Mouse (Mus musculus): ENCODE data around the gene Pth.

Gene Pth

DNA sequence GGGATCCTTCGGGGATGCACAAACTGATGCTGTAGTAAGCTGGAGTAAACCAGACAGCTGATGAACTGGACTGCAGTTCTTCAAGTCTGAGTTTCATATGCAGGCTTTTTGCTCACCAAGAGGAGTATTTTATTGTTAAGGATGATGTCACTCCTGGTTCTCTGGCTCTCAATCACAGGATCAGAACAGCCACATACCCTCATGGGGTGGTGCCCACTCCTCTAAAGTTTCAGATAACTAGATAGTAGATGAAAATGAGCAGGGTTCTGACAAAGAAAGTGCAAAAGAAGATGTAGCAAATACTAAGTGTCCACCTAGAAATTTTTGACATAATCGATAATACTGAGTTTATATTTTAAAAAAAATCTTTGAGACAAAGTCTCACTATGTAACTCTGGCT lies at the start of gene Pth:
Gene Pth, minus strand, starts transcription at position 101 of the 400 bp plus-strand sequence.
- DNase-seq = no peak

DNA sequence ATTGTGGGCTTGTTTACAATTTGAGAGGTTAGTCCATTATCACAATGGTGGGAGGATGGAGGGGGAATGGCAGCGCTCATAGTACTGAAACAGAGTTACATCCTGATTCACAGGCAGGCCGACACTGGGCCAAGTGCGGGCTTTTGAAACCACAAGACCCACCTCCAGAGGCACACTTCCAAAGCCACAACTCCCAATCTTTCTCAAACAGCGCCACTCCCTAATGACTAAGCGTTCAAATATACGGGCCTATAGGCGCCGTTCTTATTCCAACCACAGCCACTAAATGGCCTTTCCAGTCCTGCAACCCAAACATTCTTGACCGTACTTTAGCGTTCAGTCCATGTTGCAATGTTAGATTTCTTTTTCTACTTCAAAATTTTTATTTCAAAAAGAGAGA lies 47.9 kb upstream of the Pth start:
- no peak for DNase-seq

DNA sequence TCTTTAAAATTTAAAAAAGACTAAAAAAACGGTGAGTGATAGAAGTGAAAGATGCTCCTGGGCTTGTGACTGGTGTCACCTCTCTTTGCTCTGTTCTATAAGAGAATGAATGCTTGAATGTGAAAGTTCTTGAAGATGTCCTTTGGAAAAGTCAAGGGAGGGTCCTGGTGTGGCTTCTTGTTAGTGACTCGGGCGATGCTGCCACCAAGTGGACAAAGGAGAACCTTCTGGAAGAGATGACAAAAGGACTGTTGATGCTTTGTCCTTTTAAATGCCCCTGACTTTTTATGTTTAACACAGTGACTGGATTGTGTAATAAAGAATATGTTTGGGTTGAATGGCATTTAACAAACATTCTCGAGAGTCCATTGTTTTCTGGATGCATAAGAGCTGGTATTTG lies 45.9 kb upstream of the Pth start:
- peak; percentile 82 to 83 for DNase-seq

DNA sequence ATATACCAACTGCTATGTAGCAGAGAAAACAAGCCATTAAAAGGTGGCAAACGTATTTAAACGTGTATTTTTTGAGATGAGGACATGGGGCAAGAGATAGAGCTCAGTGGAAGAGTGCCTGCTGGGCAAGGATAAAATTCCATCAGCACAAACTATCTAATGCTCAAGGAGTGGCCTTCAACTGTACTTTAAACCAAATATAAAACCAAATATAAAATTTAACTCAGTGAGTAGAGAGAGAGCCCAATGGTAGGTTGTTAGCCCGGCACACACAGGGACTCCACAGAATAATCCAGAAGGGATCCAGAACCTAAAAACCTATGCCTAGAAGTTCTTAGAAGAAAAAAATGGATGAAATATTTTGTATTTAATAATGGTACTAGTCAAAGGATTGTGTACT lies 45.1 kb upstream of the Pth start:
- no peak for DNase-seq

DNA sequence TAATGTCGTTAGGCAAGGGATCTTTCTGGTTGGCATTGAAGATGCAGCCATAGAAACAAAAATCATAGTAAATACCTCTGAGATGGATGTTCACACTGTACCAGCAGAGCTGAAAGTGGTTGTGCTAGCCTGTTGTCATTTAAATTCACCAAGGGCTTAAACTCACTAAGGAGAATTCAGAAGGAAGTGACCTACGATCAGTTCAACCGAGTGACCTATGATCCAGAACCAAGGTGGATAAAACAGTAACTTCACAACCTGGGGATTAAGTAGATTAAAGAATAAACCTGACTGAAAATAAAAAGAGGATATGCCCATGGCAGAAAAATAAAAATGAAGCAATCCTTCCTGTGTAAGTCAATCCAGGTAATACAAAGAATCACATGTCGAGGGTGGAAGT lies 44.5 kb upstream of the Pth start:
- no peak for DNase-seq

DNA sequence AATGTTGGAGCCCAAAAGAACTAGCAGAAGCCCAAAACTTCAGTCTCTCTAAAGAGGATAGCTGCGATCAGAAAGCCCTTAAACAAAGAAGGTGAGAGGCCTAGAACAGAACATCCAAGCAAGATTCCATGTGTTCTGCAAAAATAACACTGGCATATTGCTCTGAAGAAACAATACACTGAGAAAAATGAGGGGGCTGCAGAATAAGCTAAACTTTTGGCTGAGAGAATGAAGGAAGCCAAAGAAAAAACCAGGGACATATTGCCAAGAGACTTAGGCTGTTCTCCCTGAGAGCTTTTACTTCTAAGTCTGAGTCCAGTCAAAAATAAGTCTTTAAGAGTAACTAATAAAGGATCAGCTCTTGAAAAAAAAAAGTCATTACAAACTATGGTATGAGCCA lies 32.4 kb upstream of the Pth start:
- DNase-seq = no peak

DNA sequence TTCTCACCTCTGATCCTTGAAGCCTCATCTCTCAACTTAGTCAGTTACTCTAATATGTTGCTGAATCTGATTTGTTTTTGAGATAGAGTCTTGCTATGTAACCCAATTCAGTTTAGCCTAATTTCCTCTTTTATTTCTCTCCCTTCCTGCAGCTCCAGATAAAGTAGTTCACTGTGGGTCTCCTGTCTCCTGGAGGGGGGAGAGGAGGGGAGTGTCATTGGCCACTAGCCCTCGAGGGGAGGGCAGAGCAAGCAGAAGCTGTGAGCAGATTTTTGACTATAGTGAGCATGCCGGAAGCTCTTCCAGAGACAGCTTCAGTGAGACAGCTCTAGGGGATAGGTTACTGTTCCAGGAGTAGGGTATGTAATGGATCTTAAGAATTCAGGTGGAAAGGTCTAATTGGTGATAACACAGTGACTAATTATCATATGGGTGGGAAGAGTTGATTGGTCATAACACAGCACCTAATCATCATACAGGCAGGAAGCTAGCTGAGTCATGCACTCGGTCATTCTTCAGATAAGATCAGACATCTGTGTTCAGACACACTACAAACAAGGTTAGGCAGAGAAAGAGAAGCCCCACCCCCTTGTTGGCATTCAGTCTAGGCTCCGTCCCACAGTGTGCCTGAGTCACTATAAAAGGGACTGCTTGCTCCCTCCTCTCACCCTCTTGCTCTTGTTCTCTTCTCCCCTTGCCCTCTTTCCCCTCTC lies 30.9 kb upstream of the Pth start:
- DNase-seq = no peak

DNA sequence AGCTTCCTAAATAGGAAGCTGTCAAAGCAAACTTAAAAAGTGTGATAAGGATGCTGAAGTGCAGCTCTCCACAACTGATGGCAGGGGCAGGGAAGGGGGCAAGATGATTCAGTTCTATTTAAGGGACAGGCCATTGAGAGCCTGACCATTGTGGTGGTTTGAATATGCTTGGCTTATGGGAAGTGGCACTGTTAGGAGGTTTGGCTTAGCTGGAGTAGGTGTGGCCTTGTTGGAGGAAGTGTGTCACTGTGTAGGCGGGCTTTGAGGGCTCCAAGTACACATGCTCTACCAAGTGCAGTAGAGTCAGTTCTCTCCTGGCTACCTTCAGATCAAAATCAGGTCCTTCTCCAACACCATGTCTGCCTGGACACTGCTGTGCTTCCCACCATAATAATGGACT lies 28.2 kb upstream of the Pth start:
- no peak for DNase-seq

DNA sequence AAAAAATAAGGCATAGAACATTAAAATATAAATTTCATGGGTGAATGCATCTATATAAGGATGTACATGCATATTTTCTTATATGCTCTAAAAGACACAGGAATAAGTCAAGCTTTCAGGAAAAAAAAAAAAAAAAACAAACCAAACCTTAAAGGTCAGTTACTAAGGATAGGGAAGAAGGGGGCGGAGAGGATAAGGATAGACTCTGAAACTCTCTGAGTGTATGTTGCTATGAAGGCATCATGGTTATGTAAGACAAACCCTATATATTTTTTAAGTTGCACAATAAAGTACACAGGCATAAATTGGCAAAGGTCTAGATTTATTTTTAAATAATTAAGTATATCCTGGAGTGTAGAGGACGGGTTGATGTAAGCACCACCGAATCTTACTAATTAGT lies 26.9 kb upstream of the Pth start:
- DNase-seq = no peak

DNA sequence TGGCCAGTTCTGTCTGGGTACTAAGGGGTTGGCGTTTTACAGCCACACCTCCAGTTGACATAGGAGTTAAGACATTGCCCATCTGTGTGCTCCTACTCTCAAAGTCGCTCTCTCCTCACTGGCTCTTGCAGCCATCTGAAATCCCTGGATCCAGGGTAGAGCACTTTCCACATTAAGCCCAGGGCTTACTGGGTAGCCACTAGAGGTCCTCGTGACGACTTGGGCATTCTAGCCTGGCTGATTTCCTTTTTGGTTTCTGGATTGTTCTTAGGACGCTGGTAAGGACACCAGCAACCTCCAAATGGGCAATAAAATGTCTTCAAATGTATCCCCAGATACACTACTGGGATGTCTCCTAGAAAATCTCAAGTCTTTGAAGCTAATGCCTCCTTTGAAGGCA lies 20.3 kb upstream of the Pth start:
- no peak for DNase-seq

DNA sequence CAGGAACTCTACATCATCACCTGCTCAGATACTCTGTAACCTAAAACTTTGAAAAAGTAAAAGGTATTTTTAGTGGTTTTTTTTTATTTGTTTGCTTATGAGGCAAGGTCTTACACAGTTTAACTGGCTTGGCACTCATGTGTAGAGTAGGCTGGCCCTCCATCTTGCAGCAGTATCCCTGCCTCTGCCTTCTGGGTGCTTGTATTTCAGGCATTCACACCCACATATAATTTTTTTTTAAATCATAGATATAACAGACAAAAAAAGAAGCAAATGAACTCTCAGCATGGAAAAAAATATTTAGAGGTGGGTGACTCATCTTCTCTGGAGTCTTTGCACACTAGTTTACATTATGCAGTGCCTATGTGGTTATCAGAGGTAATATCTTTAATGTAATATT lies 9.7 kb upstream of the Pth start:
- DNase-seq = no peak

DNA sequence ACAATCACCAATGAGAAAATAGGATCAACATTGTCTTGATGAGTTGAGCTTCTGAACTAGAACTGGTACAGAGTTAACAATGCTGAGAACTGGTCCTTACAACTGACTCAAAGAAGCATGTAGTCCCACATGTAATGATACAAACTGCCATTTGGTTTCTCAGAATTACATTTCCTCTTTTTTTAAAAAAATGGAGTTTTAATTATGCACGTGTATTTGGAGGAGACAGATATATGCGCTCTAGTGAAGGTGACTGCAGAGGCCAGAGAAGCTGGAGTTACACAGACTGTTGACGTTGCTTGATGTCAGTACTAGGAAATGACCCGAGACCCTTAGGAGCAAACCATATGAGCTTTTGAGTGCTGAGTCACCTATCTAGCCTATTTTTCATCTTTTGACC lies 8.3 kb upstream of the Pth start:
- DNase-seq = no peak

DNA sequence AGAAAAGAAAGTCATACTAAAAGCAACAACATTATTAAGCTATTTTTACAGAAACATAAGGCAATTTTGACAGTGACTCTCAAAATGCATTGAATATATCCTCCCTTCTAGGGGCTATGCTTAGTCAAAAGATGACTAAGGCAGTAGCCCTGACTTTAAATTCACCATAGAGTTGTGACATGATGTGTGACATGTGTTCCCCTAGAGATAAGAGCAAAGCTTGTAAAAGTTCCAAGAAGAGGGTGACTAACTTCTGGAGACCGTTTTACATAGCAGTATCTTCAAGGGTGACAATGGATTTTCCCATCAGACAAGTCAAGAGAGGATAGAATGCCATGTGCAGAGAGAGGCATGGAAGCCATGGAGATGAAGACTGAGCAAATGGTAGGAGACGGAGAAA lies 3.2 kb upstream of the Pth start:
- DNase-seq = no peak

DNA sequence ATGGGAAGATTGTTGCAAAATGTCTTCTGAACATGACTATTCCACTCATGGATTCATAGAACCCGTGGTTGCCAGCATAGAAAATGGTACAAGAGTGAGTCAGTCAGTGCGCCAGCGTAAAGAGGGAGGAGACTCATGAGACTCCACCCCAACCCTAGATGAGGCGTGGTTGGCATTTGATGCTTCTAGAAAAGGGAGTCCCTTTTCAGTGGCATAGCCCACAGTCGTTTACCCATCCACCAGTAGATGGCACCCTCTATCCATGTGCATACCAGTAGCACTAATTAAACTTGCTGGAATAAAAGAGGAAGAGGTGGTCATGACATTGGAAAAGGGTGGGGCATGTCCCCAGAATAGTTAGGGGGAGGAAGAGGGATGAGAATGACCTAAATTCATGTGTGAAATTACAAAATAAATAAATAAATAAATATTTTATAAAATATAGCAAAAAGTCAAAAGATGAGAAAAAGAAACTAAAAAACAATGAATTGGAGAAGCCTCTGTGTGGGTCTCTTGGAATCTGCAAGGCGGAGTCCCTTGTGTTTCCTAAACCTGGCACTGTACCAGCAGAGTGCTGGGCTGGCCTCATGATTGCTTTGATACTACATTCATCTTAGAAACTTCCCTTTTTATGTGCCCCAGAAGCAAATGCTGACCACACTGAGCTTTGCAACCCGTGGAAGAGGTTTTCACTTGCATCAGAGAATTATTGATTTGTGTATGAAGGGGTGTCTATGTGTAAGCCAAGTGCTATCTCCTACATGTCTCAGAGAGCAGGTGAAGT lies 10.3 kb downstream of the Pth start:
- DNase-seq = peak; percentile 89 to 91

DNA sequence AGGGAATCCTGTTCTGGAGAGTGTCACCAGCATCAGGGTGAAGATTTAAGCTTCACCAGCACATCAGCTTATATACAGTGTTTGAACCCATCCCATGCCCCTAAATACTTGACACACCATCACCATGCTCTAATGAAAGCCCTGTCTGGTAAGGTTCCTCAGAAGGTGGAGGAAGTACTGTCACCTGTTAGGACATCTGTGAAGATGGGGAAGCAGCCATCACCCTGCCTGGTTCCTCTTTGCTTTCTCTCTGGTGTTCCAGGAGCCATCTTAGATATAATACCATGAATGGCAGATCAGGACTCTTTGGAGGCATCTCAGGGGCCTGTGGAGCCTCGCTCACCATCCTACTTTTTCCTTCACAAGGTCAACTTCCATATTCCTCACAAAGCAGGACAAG lies 15.7 kb downstream of the Pth start:
- no peak for DNase-seq

DNA sequence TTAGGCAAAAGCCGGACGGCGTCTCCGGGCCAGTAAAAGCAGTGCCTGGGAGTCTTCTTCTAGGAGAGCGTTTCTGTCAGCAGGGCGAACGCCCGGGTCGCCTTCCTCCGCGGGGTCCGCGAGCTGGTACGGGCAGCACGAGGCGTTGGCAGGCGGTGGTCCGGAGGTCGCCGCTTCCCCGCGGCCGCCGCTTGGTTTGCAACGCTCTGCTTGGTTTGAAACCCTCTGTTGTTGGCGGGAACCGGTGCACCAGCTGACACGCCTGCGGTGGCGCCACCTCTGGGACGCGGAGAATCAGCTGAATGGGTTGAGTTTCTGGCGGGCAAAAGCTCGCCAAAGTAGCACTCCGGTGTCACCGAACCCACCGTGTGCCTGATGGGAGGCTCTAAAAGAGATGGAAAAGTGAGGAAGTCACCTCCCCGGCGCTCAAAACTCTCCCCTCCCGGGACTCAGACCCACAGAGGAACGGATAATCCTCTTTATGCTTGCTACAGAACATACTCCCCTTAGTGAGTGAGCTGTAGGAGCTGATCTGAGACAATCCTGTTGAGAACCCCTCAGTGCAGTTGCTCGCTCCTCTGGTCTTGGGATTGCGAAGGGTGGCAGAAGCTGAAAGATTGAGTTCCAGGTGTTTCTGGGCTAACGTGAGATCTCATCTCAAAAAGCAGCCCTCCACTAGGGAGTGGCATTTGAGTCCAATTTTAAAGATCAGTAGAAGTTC lies 18.6 kb downstream of the Pth start:
- peak; percentile 79 to 81 for DNase-seq

DNA sequence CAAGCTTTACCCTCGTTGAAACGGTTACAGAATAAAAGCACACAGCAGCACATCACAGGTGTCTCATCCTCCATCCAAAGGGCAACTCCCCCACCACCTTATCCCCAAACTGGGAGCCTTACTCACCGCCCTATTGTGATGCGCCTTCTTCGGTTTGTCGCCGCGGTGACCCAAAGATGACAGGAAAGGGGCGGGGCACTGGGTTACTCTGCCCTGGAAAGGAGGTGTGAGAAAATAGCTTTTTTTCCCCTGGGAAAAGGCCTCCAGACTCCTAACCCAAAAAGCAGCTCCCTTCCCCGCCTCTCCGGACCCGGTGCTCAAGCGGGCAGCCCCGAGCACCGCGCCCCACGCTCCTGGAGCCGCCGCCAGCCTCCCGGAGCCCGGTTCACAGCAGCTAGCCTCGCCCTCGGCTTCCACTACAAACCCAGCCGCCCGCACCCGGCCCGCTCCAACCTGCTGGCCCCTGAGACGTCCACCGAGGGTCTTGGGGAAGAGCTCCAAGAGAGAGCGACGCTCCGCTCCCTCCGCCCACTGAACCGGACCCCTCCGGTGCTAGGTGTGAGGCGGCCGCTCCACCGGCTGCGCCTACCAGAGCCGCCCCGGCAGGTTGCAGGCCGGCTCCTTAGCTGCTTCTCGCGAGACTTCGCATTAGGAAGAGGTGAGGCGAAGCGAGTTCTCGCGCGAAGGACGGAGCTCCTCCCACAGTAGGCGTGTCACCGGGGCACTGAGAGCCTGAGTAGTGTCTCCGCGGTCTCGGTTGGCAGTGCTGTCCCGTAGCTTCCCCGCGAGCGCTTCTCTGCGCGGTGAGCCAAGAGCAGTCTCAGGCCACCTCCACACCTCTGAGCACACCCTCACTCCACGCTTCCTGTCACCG lies 19.4 kb downstream of the Pth start, which contains the start of gene Btbd10:
Gene Btbd10, minus strand, starts transcription at position 647 of the 874 bp plus-strand sequence.
- DNase-seq = peak; percentile 98 to 99

DNA sequence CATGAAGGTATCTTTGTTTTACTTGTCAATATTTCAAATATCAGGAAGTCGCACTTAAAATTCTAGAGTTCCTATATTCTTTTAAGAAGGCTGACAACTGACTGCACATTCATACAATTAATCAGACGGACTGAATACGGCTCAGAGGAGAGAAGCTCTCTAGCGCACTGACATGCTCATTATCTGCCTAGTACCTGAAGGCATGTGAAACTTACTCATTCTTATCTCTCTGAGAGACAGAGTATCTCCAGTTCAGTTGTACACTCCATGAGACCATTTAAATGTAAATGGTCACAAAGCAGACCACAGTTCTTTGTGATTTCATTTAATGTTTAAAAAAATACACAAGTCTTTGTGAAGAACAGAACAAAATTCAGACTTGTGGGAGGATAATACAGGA lies 20.9 kb downstream of the Pth start:
- no peak for DNase-seq

DNA sequence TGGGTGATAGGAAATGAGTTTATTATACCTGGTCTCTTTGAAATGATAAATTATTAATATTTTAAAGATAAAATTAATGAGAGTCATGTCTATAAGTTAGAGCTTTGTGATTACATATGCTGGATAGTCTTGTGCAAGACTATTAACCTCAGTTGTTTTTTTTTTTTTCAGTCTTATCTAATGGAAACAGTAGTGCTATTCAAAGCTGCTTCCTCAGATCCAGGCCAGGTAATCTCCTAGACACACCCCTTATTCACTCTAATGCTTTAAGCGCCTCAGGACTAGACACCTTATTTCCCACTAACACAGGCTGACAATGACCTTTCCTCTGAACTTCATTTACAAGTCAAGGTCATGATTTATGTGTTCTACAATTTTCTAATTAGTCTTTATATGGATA lies 39.3 kb downstream of the Pth start:
- DNase-seq = no peak

DNA sequence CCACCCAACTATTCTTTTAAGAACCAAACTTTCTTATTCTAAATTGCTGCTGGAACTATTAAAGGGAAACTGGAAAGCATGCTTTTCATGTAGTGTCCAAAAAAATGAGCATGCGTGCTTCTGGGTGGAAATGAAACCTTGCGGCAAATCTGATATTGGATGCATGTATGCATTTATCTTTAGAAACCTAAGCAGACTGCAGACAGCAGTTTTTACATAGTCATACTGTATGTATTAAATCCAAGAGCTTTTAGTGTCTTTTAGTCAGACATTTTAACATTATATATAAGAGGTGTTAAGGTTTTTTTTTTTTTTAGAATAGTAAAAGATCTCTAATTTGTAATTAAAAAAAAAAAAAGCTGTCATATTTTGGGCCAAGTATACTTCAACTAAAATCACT lies 40.7 kb downstream of the Pth start:
- no peak for DNase-seq

DNA sequence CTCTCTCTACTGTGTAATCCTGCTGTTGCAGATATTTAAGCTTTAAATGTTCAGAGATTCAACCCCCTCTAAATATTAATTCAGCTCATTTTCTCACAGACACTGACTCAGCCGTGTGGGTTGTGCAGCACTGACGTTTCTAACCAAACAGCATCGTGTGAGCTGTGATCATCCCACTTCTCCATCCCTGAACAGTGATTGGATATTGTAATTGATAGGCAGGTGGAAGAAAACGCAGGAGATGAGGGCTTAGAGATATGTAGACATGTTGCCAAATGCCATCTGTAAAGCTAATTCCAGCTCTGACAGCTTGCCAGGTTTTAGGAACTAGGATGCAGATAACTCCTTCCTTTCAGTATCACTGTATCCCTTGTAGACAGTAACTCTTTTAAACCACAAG lies 41.1 kb downstream of the Pth start:
- DNase-seq = peak; percentile 88 to 92
